Mouse (Mus musculus) myocyte (in vitro differentiated cells): ENCODE data around the gene C1qtnf6. TPM values are rescaled to one million over a fixed set of nuclear protein-coding genes. Genes with fewer than 3 reads are reported as not detected.

Experiments
- H3K27me3 ChIP-seq: one replicate; pipeline ENCODE4 v1.6.1; 2011; ENCODE audit not compliant: control insufficient read depth, insufficient read depth, insufficient read length
- H3K36me3 ChIP-seq: one replicate; pipeline ENCODE4 v1.6.1; 2011; ENCODE audit not compliant: control insufficient read depth, insufficient read depth
- H3K4me2 ChIP-seq: one replicate; pipeline ENCODE4 v1.6.1; 2011; ENCODE audit warnings: low read depth, control low read depth
- H3K4me3 ChIP-seq: one replicate; pipeline ENCODE4 v1.5.1; 2011; ENCODE audit warnings: mild to moderate bottlenecking, control low read depth, moderate library complexity
- H3K79me2 ChIP-seq: one replicate; pipeline ENCODE4 v1.6.1; 2011; ENCODE audit not compliant: control insufficient read depth, insufficient read depth
- H3ac ChIP-seq: one replicate; pipeline ENCODE4 v1.6.1; 2011; ENCODE audit not compliant: control insufficient read depth, insufficient read length
- CEBPB ChIP-seq: IDR thresholded peaks from 2 replicates; pipeline ENCODE4 v1.6.1; 2011; ENCODE audit warnings: mild to moderate bottlenecking, moderate library complexity; ENCODE audit not compliant: poor library complexity, insufficient read depth, severe bottlenecking
- E2F4 ChIP-seq: IDR thresholded peaks from one replicate; pipeline ENCODE4 v1.6.1; 2011; ENCODE audit warnings: mild to moderate bottlenecking, control low read depth, moderate library complexity; ENCODE audit not compliant: insufficient read depth
- MAX ChIP-seq: IDR thresholded peaks from one replicate; pipeline ENCODE4 v1.6.1; 2011; ENCODE audit warnings: low read depth, mild to moderate bottlenecking, control low read depth
- MYOD1 ChIP-seq, 3 experiments: IDR thresholded peaks; one replicate each; pipeline ENCODE4 v1.6.1; 2011; ENCODE audit warnings: control low read depth in 2 of 3, low read depth in 2 of 3, mild to moderate bottlenecking in 2 of 3, moderate library complexity in 1 of 3; ENCODE audit not compliant: insufficient read length in 2 of 3, control insufficient read depth in 1 of 3
- MYOG ChIP-seq, 3 experiments: IDR thresholded peaks; one replicate each; pipeline ENCODE4 v1.6.1; 2011; ENCODE audit warnings: control low read depth in 2 of 3, low read depth in 2 of 3, mild to moderate bottlenecking in 2 of 3; ENCODE audit not compliant: insufficient read length in 2 of 3, control insufficient read depth in 1 of 3, insufficient read depth in 1 of 3
- POLR2A ChIP-seq: IDR thresholded peaks from one replicate; pipeline ENCODE4 v1.6.1; 2011; ENCODE audit warnings: low read depth, mild to moderate bottlenecking, control low read depth, moderate library complexity; ENCODE audit not compliant: insufficient read length
- POLR2AphosphoS2 ChIP-seq: IDR thresholded peaks from one replicate; pipeline ENCODE4 v1.6.1; 2011; ENCODE audit warnings: low read depth, control low read depth; ENCODE audit not compliant: insufficient read length
- REST ChIP-seq: IDR thresholded peaks from one replicate; pipeline ENCODE4 v1.6.1; 2011; ENCODE audit warnings: mild to moderate bottlenecking, control low read depth, moderate library complexity; ENCODE audit not compliant: insufficient read depth, insufficient read length
- SRF ChIP-seq: IDR thresholded peaks from one replicate; pipeline ENCODE4 v1.6.1; 2011; ENCODE audit warnings: low read depth; ENCODE audit not compliant: control insufficient read depth, insufficient read length
- TCF12 ChIP-seq: IDR thresholded peaks from one replicate; pipeline ENCODE4 v1.6.1; 2011; ENCODE audit warnings: mild to moderate bottlenecking, control low read depth; ENCODE audit not compliant: poor library complexity, insufficient read depth, severe bottlenecking
- TCF3 ChIP-seq: IDR thresholded peaks from one replicate; pipeline ENCODE4 v1.6.1; 2011; ENCODE audit warnings: low read depth, control low read depth; ENCODE audit not compliant: insufficient read length
- USF1 ChIP-seq: IDR thresholded peaks from one replicate; pipeline ENCODE4 v1.6.1; 2011; ENCODE audit warnings: low read depth, mild to moderate bottlenecking, control low read depth, moderate library complexity
- polyA plus RNA-seq: library from polyadenylated mRNA; unstranded; fragments of >200 nt; fragmentation: generic; extraction: Trizol; gene quantifications from one replicate; pipeline ENCODE4 v1.2.1, GENCODE M21; 2012; ENCODE audit warnings: missing spikeins

C1qtnf6 gene
- polyA plus RNA-seq, 1 experiment: 66.2 TPM

GRCm38 (mm10) chr15:78489248-78489647, 42.0 kb downstream of the C1qtnf6 start:
- no peak overlapping the region for H3K4me3 ChIP-seq
- H3K36me3 ChIP-seq: no peaks in the 10 kb centered on the region
- H3ac ChIP-seq: no peak overlapping the region
- no peaks in the 10 kb centered on the region for H3K79me2 ChIP-seq
- TF ChIP-seq POLR2A (no peak), REST (no peak), POLR2AphosphoS2 (no peak), MYOG (IDR thresholded peaks at IDR 0.05; ENCODE audit: control insufficient read depth in 1 of 3, insufficient read depth in 1 of 3, insufficient read length in 2 of 3, low read depth in 2 of 3) (no peak), MYOD1 (IDR thresholded peaks at IDR 0.05; ENCODE audit: control insufficient read depth in 1 of 3, insufficient read length in 2 of 3, low read depth in 2 of 3) (no peak), CEBPB (no peak), MAX (no peak), USF1 (no peak), TCF12 (no peak), TCF3 (no peak), E2F4 (no peak), SRF (no peak)
- H3K4me2 ChIP-seq: no peak overlapping the region
- peaks cover 26% of the 10 kb centered on the region for H3K27me3 ChIP-seq

DNA sequence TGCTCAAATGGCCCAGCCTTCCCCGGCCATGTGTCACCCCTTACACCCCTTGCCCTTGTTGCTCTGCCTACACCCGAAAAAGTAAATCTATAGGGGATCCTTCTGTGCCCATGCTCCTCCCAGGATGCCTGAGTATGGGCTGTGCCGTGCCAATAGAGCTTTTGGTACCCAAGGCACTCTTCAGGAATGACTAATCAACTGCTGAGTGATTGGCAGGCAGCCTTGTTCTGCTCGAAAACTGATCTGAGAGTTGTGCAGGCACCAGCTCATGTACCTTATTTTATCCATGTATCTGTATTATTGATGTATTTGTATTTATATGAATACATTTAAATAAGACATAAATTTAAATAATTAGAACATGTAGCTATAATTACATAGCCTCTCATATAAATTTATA, 44.1 kb downstream of the C1qtnf6 start:
- H3K79me2 ChIP-seq: no peaks in the 10 kb centered on the region
- H3K4me2 ChIP-seq: no peak overlapping the region
- H3K36me3 ChIP-seq: no peaks in the 10 kb centered on the region
- peaks cover 28% of the 10 kb centered on the region for H3K27me3 ChIP-seq
- H3K4me3 ChIP-seq: no peak overlapping the region
- no peak overlapping the region for H3ac ChIP-seq
- TF ChIP-seq REST: no peak

DNA sequence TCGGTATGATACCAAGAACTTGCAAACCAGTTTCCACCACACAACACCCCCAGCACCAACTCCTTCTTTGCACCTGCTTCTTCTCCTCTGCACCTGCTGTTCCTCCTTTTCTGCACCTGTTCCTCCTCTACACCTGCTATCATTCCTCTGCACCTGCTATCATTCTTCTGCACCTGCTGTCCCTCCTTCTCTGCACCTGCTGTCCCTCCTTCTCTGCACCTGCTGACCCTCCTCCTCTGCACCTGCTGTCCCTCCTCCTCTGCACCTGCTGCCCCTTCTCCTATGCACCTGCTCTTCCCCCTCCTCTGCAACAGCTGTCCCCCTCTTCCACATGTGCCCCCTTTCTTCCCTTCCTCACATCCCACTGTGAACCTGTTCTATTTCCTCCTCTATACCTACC, 44.7 kb downstream of the C1qtnf6 start:
- Histone ChIP-seq H3K79me2 (no peaks in the 10 kb centered on the region), H3ac (no peak overlapping the region), H3K36me3 (no peaks in the 10 kb centered on the region), H3K4me2 (no peak overlapping the region), H3K4me3 (no peak overlapping the region), H3K27me3 (peaks cover 28% of the 10 kb centered on the region)
- TF ChIP-seq SRF (no peak), TCF12 (peak; percentile 89), MYOG (IDR thresholded peaks at IDR 0.05; ENCODE audit: control insufficient read depth in 1 of 3, insufficient read depth in 1 of 3, insufficient read length in 2 of 3, low read depth in 2 of 3) (peak; percentile 35 to 99 (median 97)), E2F4 (no peak), POLR2A (no peak), USF1 (no peak), REST (no peak), TCF3 (peak; percentile 97), MAX (no peak), POLR2AphosphoS2 (no peak), MYOD1 (IDR thresholded peaks at IDR 0.05; ENCODE audit: control insufficient read depth in 1 of 3, insufficient read length in 2 of 3, low read depth in 2 of 3) (peak; percentile 8 to 99 (median 97)), CEBPB (no peak)

GRCm38 (mm10) chr15:78483311-78483710, 47.9 kb downstream of the C1qtnf6 start:
- Histone ChIP-seq H3ac (no peak overlapping the region), H3K79me2 (no peaks in the 10 kb centered on the region), H3K36me3 (no peaks in the 10 kb centered on the region), H3K27me3 (peaks cover 22% of the 10 kb centered on the region), H3K4me3 (no peak overlapping the region), H3K4me2 (peak overlapping the region; percentile 43)
- TF ChIP-seq REST: no peak
- no peak for TF ChIP-seq SRF
- no peak for TF ChIP-seq E2F4
- peak in 1 of 3 experiments; percentile 22 for TF ChIP-seq MYOD1 (IDR thresholded peaks at IDR 0.05; ENCODE audit: control insufficient read depth in 1 of 3, insufficient read length in 2 of 3, low read depth in 2 of 3)
- peak in 1 of 3 experiments; percentile 29 for TF ChIP-seq MYOG (IDR thresholded peaks at IDR 0.05; ENCODE audit: control insufficient read depth in 1 of 3, insufficient read depth in 1 of 3, insufficient read length in 2 of 3, low read depth in 2 of 3)

GRCm38 (mm10) chr15:78482518-78482917, 48.7 kb downstream of the C1qtnf6 start:
- no peaks in the 10 kb centered on the region for H3K36me3 ChIP-seq
- H3ac ChIP-seq: no peak overlapping the region
- no peak for TF ChIP-seq TCF3
- TF ChIP-seq MAX: no peak
- no peak for TF ChIP-seq CEBPB
- TF ChIP-seq POLR2AphosphoS2: no peak
- TF ChIP-seq USF1: no peak
- TF ChIP-seq POLR2A: no peak
- no peak for TF ChIP-seq TCF12
- TF ChIP-seq MYOD1 (IDR thresholded peaks at IDR 0.05; ENCODE audit: control insufficient read depth in 1 of 3, insufficient read length in 2 of 3, low read depth in 2 of 3): no peak
- no peak for TF ChIP-seq SRF
- no peak for TF ChIP-seq E2F4
- no peak for TF ChIP-seq MYOG (IDR thresholded peaks at IDR 0.05; ENCODE audit: control insufficient read depth in 1 of 3, insufficient read depth in 1 of 3, insufficient read length in 2 of 3, low read depth in 2 of 3)
- TF ChIP-seq REST: no peak
- no peak overlapping the region for H3K4me2 ChIP-seq
- H3K27me3 ChIP-seq: peaks cover 22% of the 10 kb centered on the region
- no peaks in the 10 kb centered on the region for H3K79me2 ChIP-seq
- no peak overlapping the region for H3K4me3 ChIP-seq
